Mouse (Mus musculus): ENCODE results near the gene Myo1d. TPM values are rescaled to one million over a fixed set of nuclear protein-coding genes. Genes with fewer than 3 reads are reported as not detected.

Gene Myo1d
- polyA plus RNA-seq, 1 experiment from 2014 or later = 80.9 TPM

DNA sequence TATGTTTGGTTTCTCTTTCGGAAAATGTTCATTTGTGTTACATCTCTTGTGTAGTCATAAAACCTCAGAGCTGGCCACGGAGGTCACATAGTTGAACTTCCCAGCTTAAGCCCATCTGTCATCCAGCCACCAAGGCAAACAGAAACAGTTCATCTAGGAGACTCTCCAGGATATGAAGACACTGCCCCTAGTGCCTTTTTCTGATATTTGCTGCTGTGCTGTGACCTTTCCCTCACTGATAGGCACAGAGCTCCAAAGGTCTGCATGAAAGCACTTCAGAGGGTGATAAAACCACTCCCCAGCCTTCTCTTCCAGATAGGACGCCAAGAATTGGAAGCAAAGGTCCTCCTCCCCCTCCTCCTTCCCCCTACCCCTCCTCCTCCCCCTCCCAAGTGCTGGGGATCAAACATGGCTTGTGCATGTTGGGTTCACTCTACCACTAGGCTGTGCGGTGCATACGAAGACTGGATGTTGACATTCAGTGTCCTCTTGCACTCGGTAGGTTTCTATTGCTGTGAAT lies 28.8 kb upstream of the Myo1d start:
- ATAC-seq = peak; percentile 89
- peaks cover 29% of the 10 kb centered on the region for H3K4me1 ChIP-seq (ENCODE audit: control insufficient read depth, insufficient read depth, low read length)
- H3K4me3 ChIP-seq (ENCODE audit: low read length) = no peak overlapping the region
- H3K36me3 ChIP-seq (ENCODE audit: control insufficient read depth, insufficient read depth, low read length) = no peaks in the 10 kb centered on the region; the same call in 1 of the 2 replicates
- H3K27ac ChIP-seq (ENCODE audit: low read length) = peak overlapping the region; percentile 94
- H3K9ac ChIP-seq (ENCODE audit: low read depth, low read length) = no peak overlapping the region
- no peaks in the 10 kb centered on the region for H3K9me3 ChIP-seq (ENCODE audit: control insufficient read depth, low read length)
- WGBS = 43% methylated on average over 6 of the region's 6 CpGs
- H3K4me2 ChIP-seq (ENCODE audit: low read depth, low read length) = 0 out of 2 replicates have a peak overlapping the region, but pooled peaks have one; percentile 10
- no peaks in the 10 kb centered on the region for H3K27me3 ChIP-seq (replicated peaks; ENCODE audit: control insufficient read depth, insufficient read depth, low read length)

DNA sequence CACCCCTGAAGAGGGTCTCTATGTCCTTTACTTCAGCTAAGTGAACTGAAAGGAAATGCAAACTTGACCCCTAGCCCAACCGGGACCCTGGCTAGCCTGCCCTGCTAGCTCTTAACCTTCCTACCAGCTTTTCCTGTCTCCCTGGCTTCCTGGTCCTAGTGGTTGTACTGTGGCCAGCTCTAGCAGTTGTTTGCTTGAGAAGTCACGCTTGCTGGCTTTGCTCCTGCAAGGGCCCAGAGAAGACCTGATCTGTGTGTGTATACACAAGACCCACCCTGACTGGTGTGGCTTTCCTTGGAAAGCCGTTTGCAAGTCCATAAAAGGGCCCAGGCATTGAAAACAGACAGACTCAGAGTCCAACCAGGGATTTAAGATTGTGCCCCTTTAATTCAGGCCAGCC lies 22.9 kb upstream of the Myo1d start:
- peaks cover 12% of the 10 kb centered on the region for H3K4me1 ChIP-seq (ENCODE audit: control insufficient read depth, insufficient read depth, low read length)
- peak; percentile 90 for ATAC-seq
- H3K9me3 ChIP-seq (ENCODE audit: control insufficient read depth, low read length) = no peaks in the 10 kb centered on the region
- no peak overlapping the region for H3K4me3 ChIP-seq (ENCODE audit: low read length)
- no peaks in the 10 kb centered on the region for H3K27me3 ChIP-seq (replicated peaks; ENCODE audit: control insufficient read depth, insufficient read depth, low read length)
- H3K4me2 ChIP-seq (ENCODE audit: low read depth, low read length) = peak overlapping the region; percentile 20; the same call in 1 of the 2 replicates
- H3K36me3 ChIP-seq (ENCODE audit: control insufficient read depth, insufficient read depth, low read length) = no peaks in the 10 kb centered on the region
- peak overlapping the region; percentile 91 for H3K27ac ChIP-seq (ENCODE audit: low read length)
- WGBS = 19% methylated on average over 3 of the region's 3 CpGs
- no peak overlapping the region for H3K9ac ChIP-seq (ENCODE audit: low read depth, low read length)

DNA sequence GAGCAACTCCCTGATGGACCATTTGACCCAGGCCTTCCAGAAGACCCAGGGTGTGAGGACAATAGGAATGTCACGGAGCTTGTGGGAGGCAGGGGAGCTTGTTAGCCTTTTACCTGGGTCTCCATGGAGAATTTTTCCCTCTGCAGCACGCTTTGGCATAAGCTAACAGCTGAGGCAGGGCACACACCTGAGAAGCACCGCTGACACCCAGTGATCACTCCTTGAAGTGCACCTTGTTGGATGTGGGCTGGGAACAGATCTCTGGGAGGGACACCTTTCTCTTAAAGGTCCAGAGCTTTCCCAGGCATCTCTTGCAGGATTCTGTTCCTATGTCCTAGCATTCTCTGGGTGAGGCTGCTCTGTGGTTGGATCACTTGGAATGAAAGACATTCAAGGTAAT lies 20.2 kb upstream of the Myo1d start:
- peak; percentile 47 for ATAC-seq
- 23% methylated on average over 3 of the region's 3 CpGs for WGBS
- H3K9ac ChIP-seq (ENCODE audit: low read depth, low read length) = no peak overlapping the region

DNA sequence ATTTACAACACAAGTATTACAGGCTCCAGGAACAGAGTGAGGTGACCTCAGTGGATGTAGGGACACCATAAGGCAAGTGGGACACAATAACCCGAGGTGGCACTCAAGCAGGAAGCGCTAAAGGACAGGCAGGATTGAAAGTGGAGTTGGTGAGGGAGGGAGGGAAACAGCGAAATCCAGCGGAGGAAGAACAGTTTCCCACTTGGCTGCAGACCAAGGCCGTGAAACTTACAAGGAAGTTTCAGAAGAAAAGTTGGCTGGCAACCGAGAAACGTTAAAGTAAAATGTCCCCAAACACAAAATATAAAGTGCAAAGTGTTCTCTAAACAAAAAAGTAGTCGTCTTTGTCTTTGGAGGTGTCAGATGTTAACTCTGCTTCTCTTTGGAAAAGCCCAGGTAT lies 15.6 kb upstream of the Myo1d start:
- 49% methylated on average over 8 of the region's 8 CpGs for WGBS
- Histone ChIP-seq H3K27me3 (replicated peaks; ENCODE audit: control insufficient read depth, insufficient read depth, low read length) (no peaks in the 10 kb centered on the region), H3K27ac (ENCODE audit: low read length) (0 out of 2 replicates have a peak overlapping the region, but pooled peaks have one; percentile 36)

More for the DNA sequence above, 20.2 kb upstream of the Myo1d start:
- no peaks in the 10 kb centered on the region for H3K27me3 ChIP-seq (replicated peaks; ENCODE audit: control insufficient read depth, insufficient read depth, low read length)
- H3K9me3 ChIP-seq (ENCODE audit: control insufficient read depth, low read length) = no peaks in the 10 kb centered on the region
- no peak overlapping the region for H3K4me3 ChIP-seq (ENCODE audit: low read length)
- H3K27ac ChIP-seq (ENCODE audit: low read length) = no peak overlapping the region
- H3K4me2 ChIP-seq (ENCODE audit: low read depth, low read length) = no peak overlapping the region
- H3K36me3 ChIP-seq (ENCODE audit: control insufficient read depth, insufficient read depth, low read length) = no peaks in the 10 kb centered on the region
- peaks cover 11% of the 10 kb centered on the region for H3K4me1 ChIP-seq (ENCODE audit: control insufficient read depth, insufficient read depth, low read length)

DNA sequence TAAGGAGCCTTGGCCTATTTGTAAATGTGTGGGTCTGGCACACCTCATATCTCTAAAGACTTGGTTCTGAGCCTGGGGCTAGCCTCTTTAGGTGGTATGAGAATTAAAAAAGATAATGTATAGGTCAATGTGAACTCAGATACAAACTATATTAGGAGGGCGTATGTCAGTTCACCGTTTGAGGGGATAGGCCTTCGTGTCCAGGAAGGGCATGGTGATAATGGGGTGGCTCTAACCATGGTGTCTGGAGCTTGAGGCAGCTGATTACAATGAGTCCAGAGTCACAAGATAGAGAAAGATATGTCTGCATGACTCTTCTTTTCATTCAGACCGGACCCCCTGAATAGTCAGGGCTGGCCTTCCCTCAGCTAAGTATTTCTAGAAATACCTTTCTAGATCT lies 14.5 kb upstream of the Myo1d start:
- Histone ChIP-seq H3K9ac (ENCODE audit: low read depth, low read length) (no peak overlapping the region), H3K27ac (ENCODE audit: low read length) (no peak overlapping the region), H3K9me3 (ENCODE audit: control insufficient read depth, low read length) (no peaks in the 10 kb centered on the region), H3K27me3 (replicated peaks; ENCODE audit: control insufficient read depth, insufficient read depth, low read length) (no peaks in the 10 kb centered on the region), H3K4me1 (ENCODE audit: control insufficient read depth, insufficient read depth, low read length) (peaks cover 14% of the 10 kb centered on the region), H3K36me3 (ENCODE audit: control insufficient read depth, insufficient read depth, low read length) (no peaks in the 10 kb centered on the region), H3K4me2 (ENCODE audit: low read depth, low read length) (no peak overlapping the region), H3K4me3 (ENCODE audit: low read length) (no peak overlapping the region)
- WGBS = 92% methylated on average over 4 of the region's 4 CpGs
- ATAC-seq = no peak

More for the DNA sequence above, 15.6 kb upstream of the Myo1d start:
- H3K4me3 ChIP-seq (ENCODE audit: low read length) = no peak overlapping the region
- no peaks in the 10 kb centered on the region for H3K36me3 ChIP-seq (ENCODE audit: control insufficient read depth, insufficient read depth, low read length)
- no peak overlapping the region for H3K4me2 ChIP-seq (ENCODE audit: low read depth, low read length)
- H3K4me1 ChIP-seq (ENCODE audit: control insufficient read depth, insufficient read depth, low read length) = peaks cover 9% of the 10 kb centered on the region
- H3K9me3 ChIP-seq (ENCODE audit: control insufficient read depth, low read length) = no peaks in the 10 kb centered on the region
- no peak overlapping the region for H3K9ac ChIP-seq (ENCODE audit: low read depth, low read length)
- no peak for ATAC-seq

DNA sequence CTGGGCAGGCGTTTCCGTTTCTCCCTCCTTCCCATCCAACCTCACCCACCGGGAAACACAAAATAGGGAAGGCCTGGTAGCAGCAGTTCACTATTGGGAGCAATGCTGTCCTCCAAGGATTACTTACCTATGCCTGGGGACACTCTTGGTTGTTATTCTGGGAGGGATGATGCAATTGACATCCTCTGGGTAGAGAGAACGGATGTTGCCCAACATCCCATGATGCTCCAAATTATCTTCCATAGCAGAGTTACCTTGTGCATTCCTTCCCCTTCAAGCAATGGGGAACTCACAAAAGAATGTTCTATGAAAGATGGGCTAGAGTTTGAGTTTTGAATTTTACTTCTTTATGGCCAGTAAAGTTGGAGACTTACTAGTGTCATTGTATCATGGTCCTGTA lies 13.6 kb upstream of the Myo1d start:
- no peak for ATAC-seq
- Histone ChIP-seq H3K27ac (ENCODE audit: low read length) (peak overlapping the region; percentile 85; the same call in 1 of the 2 replicates), H3K4me3 (ENCODE audit: low read length) (no peak overlapping the region), H3K36me3 (ENCODE audit: control insufficient read depth, insufficient read depth, low read length) (no peaks in the 10 kb centered on the region), H3K4me1 (ENCODE audit: control insufficient read depth, insufficient read depth, low read length) (peaks cover 17% of the 10 kb centered on the region), H3K27me3 (replicated peaks; ENCODE audit: control insufficient read depth, insufficient read depth, low read length) (no peaks in the 10 kb centered on the region), H3K9me3 (ENCODE audit: control insufficient read depth, low read length) (no peaks in the 10 kb centered on the region), H3K9ac (ENCODE audit: low read depth, low read length) (no peak overlapping the region), H3K4me2 (ENCODE audit: low read depth, low read length) (no peak overlapping the region)
- 89% methylated on average over 4 of the region's 4 CpGs for WGBS

DNA sequence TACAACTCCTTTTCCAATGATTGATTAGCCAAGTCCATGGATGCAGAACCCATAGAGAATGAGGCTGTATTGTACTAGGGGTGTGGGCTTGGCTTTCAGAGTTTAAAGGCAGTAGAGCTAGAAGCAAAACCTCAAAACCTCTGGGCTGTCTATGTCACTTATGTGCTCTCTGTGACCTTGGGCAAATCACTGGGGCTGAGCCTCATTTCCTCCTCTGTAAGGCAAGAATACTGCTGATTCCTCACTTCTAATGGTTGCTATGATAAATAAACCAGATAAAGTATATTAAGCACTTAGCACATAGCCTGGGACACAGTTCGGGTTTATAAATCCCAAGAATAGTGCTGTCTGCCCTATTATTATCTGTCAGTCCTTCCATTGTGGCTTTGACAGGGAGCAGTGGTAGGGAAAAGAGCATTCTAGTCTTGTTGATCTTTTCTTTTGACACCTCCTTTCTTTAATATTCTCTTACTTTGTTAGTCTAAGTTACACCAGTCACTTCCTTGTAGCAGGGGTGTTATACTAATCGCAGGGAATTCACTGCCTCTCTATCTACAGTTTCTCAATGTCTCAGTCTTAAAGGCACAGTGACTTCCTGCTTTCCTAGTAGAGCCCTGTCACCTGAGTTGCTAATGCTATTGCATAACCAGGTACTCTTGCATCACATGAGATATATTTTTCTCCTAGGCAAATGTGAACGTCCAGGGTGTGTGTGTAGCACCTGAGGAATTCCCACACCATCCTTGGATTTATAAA lies 12.0 kb upstream of the Myo1d start:
- no peaks in the 10 kb centered on the region for H3K9me3 ChIP-seq (ENCODE audit: control insufficient read depth, low read length)
- H3K4me3 ChIP-seq (ENCODE audit: low read length) = no peak overlapping the region
- H3K27ac ChIP-seq (ENCODE audit: low read length) = peak overlapping the region; percentile 89
- H3K9ac ChIP-seq (ENCODE audit: low read depth, low read length) = no peak overlapping the region
- H3K4me2 ChIP-seq (ENCODE audit: low read depth, low read length) = no peak overlapping the region
- peak; percentile 93 for ATAC-seq
- 46% methylated on average over 3 of the region's 3 CpGs for WGBS
- peaks cover 18% of the 10 kb centered on the region for H3K4me1 ChIP-seq (ENCODE audit: control insufficient read depth, insufficient read depth, low read length)
- H3K27me3 ChIP-seq (replicated peaks; ENCODE audit: control insufficient read depth, insufficient read depth, low read length) = no peaks in the 10 kb centered on the region
- no peaks in the 10 kb centered on the region for H3K36me3 ChIP-seq (ENCODE audit: control insufficient read depth, insufficient read depth, low read length)

DNA sequence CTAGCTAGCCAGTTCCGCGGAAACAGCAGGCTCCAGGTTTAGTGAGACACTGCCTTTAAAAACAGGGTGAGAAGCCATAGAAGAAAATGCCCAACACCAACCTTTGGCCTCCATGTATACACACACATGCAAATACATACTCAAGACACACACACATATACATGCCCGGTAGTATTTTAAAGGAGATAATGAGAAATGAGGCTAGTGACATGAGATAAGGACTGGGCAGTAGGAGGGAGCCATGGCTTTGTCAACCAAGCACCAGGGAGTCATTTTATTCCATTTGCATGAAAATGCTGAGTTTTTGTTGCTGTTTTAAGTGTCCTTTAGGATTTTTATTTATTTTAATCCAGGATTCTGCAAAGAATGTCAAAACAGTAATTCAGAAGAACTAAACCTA lies 10.6 kb upstream of the Myo1d start:
- peak overlapping the region; percentile 1; the same call in 1 of the 2 replicates for H3K4me2 ChIP-seq (ENCODE audit: low read depth, low read length)
- no peak overlapping the region for H3K4me3 ChIP-seq (ENCODE audit: low read length)
- H3K4me1 ChIP-seq (ENCODE audit: control insufficient read depth, insufficient read depth, low read length) = peaks cover 18% of the 10 kb centered on the region
- no peaks in the 10 kb centered on the region for H3K36me3 ChIP-seq (ENCODE audit: control insufficient read depth, insufficient read depth, low read length)
- no peaks in the 10 kb centered on the region for H3K9me3 ChIP-seq (ENCODE audit: control insufficient read depth, low read length)
- peak overlapping the region; percentile 89 for H3K27ac ChIP-seq (ENCODE audit: low read length)
- H3K27me3 ChIP-seq (replicated peaks; ENCODE audit: control insufficient read depth, insufficient read depth, low read length) = no peaks in the 10 kb centered on the region
- 57% methylated on average over 3 of the region's 3 CpGs for WGBS
- H3K9ac ChIP-seq (ENCODE audit: low read depth, low read length) = no peak overlapping the region
- ATAC-seq = no peak

DNA sequence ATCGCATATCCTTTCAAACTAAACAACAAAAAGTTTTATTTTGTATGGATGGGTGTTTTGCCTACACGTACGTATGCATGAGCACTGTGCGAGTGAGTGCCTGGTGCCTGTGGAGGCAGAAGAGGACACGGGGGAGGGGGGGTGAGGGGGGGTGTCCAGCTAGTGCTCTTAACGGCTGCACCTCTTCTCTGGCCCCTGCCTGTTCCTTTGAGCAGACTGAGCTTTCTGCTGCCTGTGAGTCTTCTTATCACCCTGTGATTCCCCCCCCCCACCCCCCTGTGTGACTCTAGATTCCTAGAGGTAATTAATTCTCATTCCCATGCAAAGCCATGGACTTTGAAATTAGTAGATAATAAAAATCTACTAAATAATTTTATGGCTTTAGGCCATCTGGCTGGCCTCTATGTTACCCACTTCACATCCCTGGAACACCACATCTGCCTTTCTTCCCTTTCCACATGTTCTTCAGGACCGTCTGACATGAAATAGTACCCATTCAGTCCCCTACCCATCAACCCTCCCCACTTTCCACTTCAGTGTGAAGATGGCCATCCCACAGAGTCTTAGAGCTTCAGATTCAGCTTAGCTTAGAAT lies 9.9 kb upstream of the Myo1d start:
- WGBS = 41% methylated on average over 7 of the region's 7 CpGs
- H3K36me3 ChIP-seq (ENCODE audit: control insufficient read depth, insufficient read depth, low read length) = no peaks in the 10 kb centered on the region
- H3K9me3 ChIP-seq (ENCODE audit: control insufficient read depth, low read length) = no peaks in the 10 kb centered on the region
- ATAC-seq = peak; percentile 67
- no peak overlapping the region for H3K4me3 ChIP-seq (ENCODE audit: low read length)
- peaks cover 18% of the 10 kb centered on the region for H3K4me1 ChIP-seq (ENCODE audit: control insufficient read depth, insufficient read depth, low read length)
- H3K27ac ChIP-seq (ENCODE audit: low read length) = peak overlapping the region; percentile 89
- H3K4me2 ChIP-seq (ENCODE audit: low read depth, low read length) = peak overlapping the region; percentile 24
- no peaks in the 10 kb centered on the region for H3K27me3 ChIP-seq (replicated peaks; ENCODE audit: control insufficient read depth, insufficient read depth, low read length)
- no peak overlapping the region for H3K9ac ChIP-seq (ENCODE audit: low read depth, low read length)

Data from intestine, embryonic 16.5 days (tissue).